Mouse (Mus musculus): ENCODE measurements at regions not wholly inside any gene's neighbourhood (a gene's known extent, or its start where the extent isn't known, plus 50 kb on each side); places are given as distances from the start of the nearest gene placed in this dataset.

DNA sequence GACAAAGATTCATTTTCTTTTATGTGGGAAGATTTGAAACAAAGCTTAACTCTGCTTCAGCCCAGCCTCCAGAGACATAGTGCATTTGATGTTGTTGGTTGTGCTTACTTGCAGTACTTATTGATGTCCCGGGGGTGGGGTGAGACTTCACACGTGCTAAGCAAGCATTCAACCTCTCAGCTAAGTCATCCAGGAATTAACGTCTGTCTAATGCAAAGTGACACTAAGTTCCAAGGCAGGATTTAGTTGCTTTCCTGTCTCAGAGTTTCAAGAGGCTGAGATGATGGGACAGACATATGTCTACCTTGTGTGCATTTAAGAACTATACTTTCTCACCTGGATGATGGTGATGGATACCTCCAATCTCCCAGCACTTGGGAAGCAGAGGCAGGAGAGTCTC is 189.0 kb upstream of the Erbb4 start:
- Histone ChIP-seq H3K4me3 (replicated peaks; ENCODE audit: low read depth, low read length) (no peak overlapping the region), H3K4me2 (ENCODE audit: low read length) (no peak overlapping the region), H3K9ac (replicated peaks; ENCODE audit: low read length) (no peak overlapping the region), H3K9me3 (ENCODE audit: control insufficient read depth, low read length) (no peaks in the 10 kb centered on the region), H3K27ac (replicated peaks; ENCODE audit: low read depth, low read length) (no peak overlapping the region), H3K27me3 (ENCODE audit: control insufficient read depth, insufficient read depth, low read length) (no peaks in the 10 kb centered on the region), H3K4me1 (ENCODE audit: control insufficient read depth, insufficient read depth, low read length) (no peaks in the 10 kb centered on the region), H3K36me3 (ENCODE audit: control insufficient read depth, insufficient read depth, low read length) (no peaks in the 10 kb centered on the region)
- ATAC-seq (ENCODE audit: low FRiP score, low TSS enrichment) (no peak), DNase-seq (no peak)
- 59% methylated on average over 3 of the region's 3 CpGs for WGBS

DNA sequence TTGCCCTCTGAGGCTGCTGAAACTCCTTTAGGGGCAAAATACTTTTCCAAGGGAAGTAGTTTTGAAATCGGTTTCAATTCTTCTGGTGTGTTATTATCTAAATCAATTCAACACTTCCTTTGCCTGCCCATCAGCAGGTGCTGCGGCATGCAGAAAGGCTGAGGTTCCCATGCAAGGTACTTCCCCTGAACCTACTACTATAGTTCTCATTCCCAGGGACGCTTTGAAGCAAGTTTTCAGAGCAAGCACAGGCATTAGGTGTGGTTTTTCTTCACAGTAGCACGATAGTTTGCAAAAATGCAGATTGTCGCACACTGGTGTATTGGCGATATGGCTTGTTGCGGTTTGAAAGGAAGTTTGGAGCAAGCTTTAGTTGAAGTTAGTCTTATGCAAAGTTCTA is 183.5 kb upstream of the Erbb4 start:
- no peak overlapping the region for H3K4me3 ChIP-seq (replicated peaks; ENCODE audit: low read depth, low read length)
- no peak overlapping the region for H3K4me2 ChIP-seq (ENCODE audit: low read length)
- DNase-seq (no peak), ATAC-seq (ENCODE audit: low FRiP score, low TSS enrichment) (no peak)
- no peaks in the 10 kb centered on the region for H3K27me3 ChIP-seq (ENCODE audit: control insufficient read depth, insufficient read depth, low read length)
- H3K4me1 ChIP-seq (ENCODE audit: control insufficient read depth, insufficient read depth, low read length), result no peaks in the 10 kb centered on the region
- H3K27ac ChIP-seq (replicated peaks; ENCODE audit: low read depth, low read length), result no peak overlapping the region
- H3K9me3 ChIP-seq (ENCODE audit: control insufficient read depth, low read length), result no peaks in the 10 kb centered on the region
- no peak overlapping the region for H3K9ac ChIP-seq (replicated peaks; ENCODE audit: low read length)
- 90% methylated on average over 7 of the region's 7 CpGs for WGBS
- H3K36me3 ChIP-seq (ENCODE audit: control insufficient read depth, insufficient read depth, low read length), result no peaks in the 10 kb centered on the region

DNA sequence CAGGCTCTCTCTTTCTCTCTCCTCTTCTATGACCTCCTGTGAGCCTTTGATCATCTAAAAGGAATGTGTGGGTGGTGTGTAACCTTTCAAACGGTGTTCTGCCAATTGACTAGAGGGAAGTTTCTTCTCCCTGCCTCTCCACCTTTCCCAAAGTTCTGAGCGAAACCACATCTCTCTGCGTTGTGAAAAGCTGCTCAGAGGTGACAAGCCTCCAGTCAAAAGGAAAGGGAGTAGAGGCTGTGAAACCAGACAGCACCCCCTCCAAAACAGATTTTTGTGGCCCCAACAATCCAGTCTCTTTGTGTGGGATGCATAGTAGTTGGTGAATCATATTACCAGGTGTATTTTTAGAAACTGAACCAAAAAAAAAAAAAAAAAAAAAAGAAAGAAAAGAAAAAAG is 178.5 kb upstream of the Erbb4 start:
- Histone ChIP-seq H3K27ac (replicated peaks; ENCODE audit: low read depth, low read length) (no peak overlapping the region), H3K4me1 (ENCODE audit: control insufficient read depth, insufficient read depth, low read length) (no peaks in the 10 kb centered on the region), H3K36me3 (ENCODE audit: control insufficient read depth, insufficient read depth, low read length) (no peaks in the 10 kb centered on the region), H3K4me3 (replicated peaks; ENCODE audit: low read depth, low read length) (no peak overlapping the region), H3K9ac (replicated peaks; ENCODE audit: low read length) (no peak overlapping the region), H3K4me2 (ENCODE audit: low read length) (no peak overlapping the region), H3K9me3 (ENCODE audit: control insufficient read depth, low read length) (no peaks in the 10 kb centered on the region), H3K27me3 (ENCODE audit: control insufficient read depth, insufficient read depth, low read length) (no peaks in the 10 kb centered on the region)
- 52% methylated on average over 3 of the region's 3 CpGs for WGBS
- ATAC-seq (ENCODE audit: low FRiP score, low TSS enrichment) (no peak), DNase-seq (no peak)

DNA sequence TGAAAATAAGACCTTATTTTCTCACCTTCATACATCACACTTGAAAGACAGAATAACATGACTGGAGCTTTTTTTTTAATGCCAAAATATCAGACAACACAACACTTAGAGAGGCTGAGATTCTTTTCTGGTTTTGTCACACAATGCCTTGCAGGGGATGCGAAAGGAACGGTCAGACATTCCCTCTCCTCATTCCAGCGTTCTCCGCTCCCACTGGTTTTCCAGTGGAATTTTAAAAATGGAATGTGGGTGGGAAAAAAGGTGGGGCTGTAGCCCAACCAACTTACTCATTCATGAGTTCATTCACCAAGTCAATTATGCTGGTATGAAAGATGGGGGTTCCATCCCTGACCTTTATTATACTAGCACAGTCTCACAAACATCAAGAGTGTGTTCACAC is 169.6 kb upstream of the Erbb4 start:
- no peaks in the 10 kb centered on the region for H3K4me1 ChIP-seq (ENCODE audit: control insufficient read depth, insufficient read depth, low read length)
- no peak overlapping the region for H3K4me3 ChIP-seq (replicated peaks; ENCODE audit: low read depth, low read length)
- no peak overlapping the region for H3K9ac ChIP-seq (replicated peaks; ENCODE audit: low read length)
- no peaks in the 10 kb centered on the region for H3K36me3 ChIP-seq (ENCODE audit: control insufficient read depth, insufficient read depth, low read length)
- WGBS, result 89% methylated on average over 4 of the region's 4 CpGs
- ATAC-seq (ENCODE audit: low FRiP score, low TSS enrichment) (no peak), DNase-seq (no peak)
- no peaks in the 10 kb centered on the region for H3K9me3 ChIP-seq (ENCODE audit: control insufficient read depth, low read length)
- no peak overlapping the region for H3K4me2 ChIP-seq (ENCODE audit: low read length)
- no peaks in the 10 kb centered on the region for H3K27me3 ChIP-seq (ENCODE audit: control insufficient read depth, insufficient read depth, low read length)
- no peak overlapping the region for H3K27ac ChIP-seq (replicated peaks; ENCODE audit: low read depth, low read length)

DNA sequence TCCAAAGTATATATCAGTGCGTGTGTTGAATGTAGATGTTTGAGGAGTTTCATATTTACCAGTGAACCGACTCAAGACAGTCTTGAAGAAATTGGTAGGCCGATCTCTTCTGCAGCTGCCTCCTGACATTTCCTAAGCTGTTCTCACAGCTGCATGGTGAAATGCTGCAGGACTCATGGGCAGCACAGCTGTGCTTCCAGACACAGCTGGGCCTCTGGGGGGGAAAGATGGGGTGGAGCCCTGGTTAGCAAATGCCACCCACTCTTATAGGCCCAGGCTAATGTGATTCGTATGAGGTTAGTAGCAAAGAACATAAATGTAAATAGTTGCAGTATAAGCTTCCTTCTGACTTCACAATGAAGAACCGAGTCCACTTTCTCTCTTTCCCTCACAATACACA is 139.8 kb upstream of the Erbb4 start:
- DNase-seq, result no peak
- Histone ChIP-seq H3K36me3 (ENCODE audit: control insufficient read depth, insufficient read depth, low read length) (no peaks in the 10 kb centered on the region), H3K9ac (replicated peaks; ENCODE audit: low read length) (no peak overlapping the region), H3K4me2 (ENCODE audit: low read length) (no peak overlapping the region), H3K9me3 (ENCODE audit: control insufficient read depth, low read length) (no peaks in the 10 kb centered on the region), H3K27ac (replicated peaks; ENCODE audit: low read depth, low read length) (no peak overlapping the region), H3K4me1 (ENCODE audit: control insufficient read depth, insufficient read depth, low read length) (no peaks in the 10 kb centered on the region), H3K4me3 (replicated peaks; ENCODE audit: low read depth, low read length) (no peak overlapping the region), H3K27me3 (ENCODE audit: control insufficient read depth, insufficient read depth, low read length) (no peaks in the 10 kb centered on the region)
- WGBS, result 78% methylated on average over 5 of the region's 5 CpGs
- no peak for ATAC-seq (ENCODE audit: low FRiP score, low TSS enrichment)

DNA sequence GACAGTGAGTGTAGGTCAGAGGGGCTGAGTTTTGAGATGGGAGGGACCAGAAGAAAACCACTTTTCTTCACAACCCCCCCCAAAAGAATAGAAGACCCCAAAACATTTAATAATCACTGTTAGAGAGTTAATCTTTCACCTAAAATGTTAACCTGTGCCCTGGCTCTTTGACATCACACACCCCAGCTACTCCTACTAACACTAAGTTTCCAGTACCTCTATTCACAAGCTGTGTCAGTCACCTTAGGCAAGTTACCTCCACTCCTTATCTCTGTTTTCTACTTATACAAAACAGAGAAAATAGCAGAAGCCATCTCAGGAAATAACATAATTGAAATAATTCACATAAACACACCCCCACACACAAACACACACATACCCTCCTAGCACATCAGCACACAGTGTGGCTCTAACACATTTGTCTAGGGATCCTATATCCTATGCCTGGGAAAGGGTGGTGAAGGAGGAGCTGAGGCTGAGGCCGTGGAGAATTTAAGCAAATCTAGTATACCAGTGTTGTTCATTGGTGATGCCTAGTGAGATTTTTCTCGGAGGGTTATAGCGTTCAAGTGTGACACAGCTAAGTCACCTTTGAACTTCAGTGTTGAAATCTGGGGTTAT is 134.5 kb upstream of the Erbb4 start:
- Histone ChIP-seq H3K4me3 (replicated peaks; ENCODE audit: low read depth, low read length) (peak overlapping the region; percentile 40), H3K9ac (replicated peaks; ENCODE audit: low read length) (peak overlapping the region; percentile 60), H3K27ac (replicated peaks; ENCODE audit: low read depth, low read length) (no peak overlapping the region), H3K4me1 (ENCODE audit: control insufficient read depth, insufficient read depth, low read length) (0 out of 2 replicates have a peak, but pooled peaks cover 4% of the 10 kb centered on the region), H3K4me2 (ENCODE audit: low read length) (peak overlapping the region; percentile 68), H3K27me3 (ENCODE audit: control insufficient read depth, insufficient read depth, low read length) (no peaks in the 10 kb centered on the region), H3K36me3 (ENCODE audit: control insufficient read depth, insufficient read depth, low read length) (no peaks in the 10 kb centered on the region), H3K9me3 (ENCODE audit: control insufficient read depth, low read length) (no peaks in the 10 kb centered on the region)
- ATAC-seq (ENCODE audit: low FRiP score, low TSS enrichment) (peak; percentile 17; the same call in 1 of the 2 replicates), DNase-seq (no peak)
- WGBS, result 64% methylated on average over 3 of the region's 3 CpGs

DNA sequence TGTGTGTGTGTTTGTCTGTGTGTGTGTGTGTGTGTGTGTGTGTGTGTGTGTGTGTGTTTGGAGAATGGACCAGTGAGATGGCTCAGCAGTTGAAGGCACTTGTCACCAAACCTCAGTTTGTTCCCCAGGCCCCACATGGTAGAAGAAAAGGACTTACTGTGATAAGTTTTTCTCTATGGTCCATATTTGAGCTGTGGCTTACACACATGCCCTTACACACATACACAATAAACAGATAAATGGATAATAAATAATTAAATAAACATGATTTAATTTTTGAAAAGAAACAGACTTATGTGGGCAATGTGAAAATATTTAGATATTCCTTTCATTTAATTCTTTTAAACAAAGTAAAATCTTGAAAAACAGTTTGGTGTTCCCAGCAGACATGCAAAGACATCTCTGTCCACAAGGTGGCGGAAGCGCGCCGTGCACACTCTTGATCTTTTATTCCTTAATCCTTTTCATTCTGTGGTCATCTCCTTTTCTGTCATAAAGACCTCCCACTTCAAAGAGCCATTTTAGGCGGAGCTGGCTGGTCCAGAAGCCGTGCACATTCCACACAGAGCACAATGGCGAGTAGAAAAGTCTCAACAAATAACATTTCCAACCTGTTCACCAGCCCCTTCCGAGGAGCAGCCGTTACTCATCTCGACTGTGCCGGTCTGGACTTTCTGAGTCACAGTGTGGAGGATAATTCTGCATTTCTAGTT is 133.8 kb upstream of the Erbb4 start:
- WGBS, result 6% methylated on average over 11 of the region's 11 CpGs
- Histone ChIP-seq H3K9ac (replicated peaks; ENCODE audit: low read length) (peak overlapping the region; percentile 60), H3K36me3 (ENCODE audit: control insufficient read depth, insufficient read depth, low read length) (no peaks in the 10 kb centered on the region), H3K4me1 (ENCODE audit: control insufficient read depth, insufficient read depth, low read length) (0 out of 2 replicates have a peak, but pooled peaks cover 4% of the 10 kb centered on the region), H3K9me3 (ENCODE audit: control insufficient read depth, low read length) (no peaks in the 10 kb centered on the region), H3K27me3 (ENCODE audit: control insufficient read depth, insufficient read depth, low read length) (no peaks in the 10 kb centered on the region), H3K4me2 (ENCODE audit: low read length) (peak overlapping the region; percentile 68), H3K4me3 (replicated peaks; ENCODE audit: low read depth, low read length) (peak overlapping the region; percentile 40), H3K27ac (replicated peaks; ENCODE audit: low read depth, low read length) (0 out of 2 replicates have a peak overlapping the region, but pooled peaks have one; percentile 57)
- ATAC-seq (ENCODE audit: low FRiP score, low TSS enrichment), result peak; percentile 82
- DNase-seq, result peak; percentile 88

DNA sequence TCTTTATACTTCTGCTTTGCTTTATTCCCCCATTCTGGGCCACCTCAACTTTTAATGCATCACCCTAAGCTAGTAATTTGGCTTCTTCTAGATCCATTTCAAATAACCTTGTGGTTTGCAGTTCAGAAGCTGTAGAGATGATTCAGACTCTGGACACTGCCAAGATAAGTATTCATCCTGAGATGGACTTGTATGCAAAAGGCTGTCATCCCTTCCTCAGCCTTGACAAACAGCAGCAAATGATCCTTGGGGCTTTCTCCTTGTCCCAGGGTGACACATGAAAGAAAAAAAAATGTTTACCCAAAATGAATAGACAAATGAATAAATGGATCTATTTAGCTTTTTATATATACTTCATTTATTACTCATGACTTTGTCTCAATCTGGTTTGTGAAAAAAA is 120.0 kb upstream of the Erbb4 start:
- Histone ChIP-seq H3K9ac (replicated peaks; ENCODE audit: low read length) (no peak overlapping the region), H3K36me3 (ENCODE audit: control insufficient read depth, insufficient read depth, low read length) (no peaks in the 10 kb centered on the region), H3K4me2 (ENCODE audit: low read length) (no peak overlapping the region), H3K9me3 (ENCODE audit: control insufficient read depth, low read length) (no peaks in the 10 kb centered on the region), H3K4me3 (replicated peaks; ENCODE audit: low read depth, low read length) (no peak overlapping the region), H3K4me1 (ENCODE audit: control insufficient read depth, insufficient read depth, low read length) (no peaks in the 10 kb centered on the region), H3K27me3 (ENCODE audit: control insufficient read depth, insufficient read depth, low read length) (no peaks in the 10 kb centered on the region), H3K27ac (replicated peaks; ENCODE audit: low read depth, low read length) (no peak overlapping the region)
- no peak for DNase-seq
- no peak for ATAC-seq (ENCODE audit: low FRiP score, low TSS enrichment)

DNA sequence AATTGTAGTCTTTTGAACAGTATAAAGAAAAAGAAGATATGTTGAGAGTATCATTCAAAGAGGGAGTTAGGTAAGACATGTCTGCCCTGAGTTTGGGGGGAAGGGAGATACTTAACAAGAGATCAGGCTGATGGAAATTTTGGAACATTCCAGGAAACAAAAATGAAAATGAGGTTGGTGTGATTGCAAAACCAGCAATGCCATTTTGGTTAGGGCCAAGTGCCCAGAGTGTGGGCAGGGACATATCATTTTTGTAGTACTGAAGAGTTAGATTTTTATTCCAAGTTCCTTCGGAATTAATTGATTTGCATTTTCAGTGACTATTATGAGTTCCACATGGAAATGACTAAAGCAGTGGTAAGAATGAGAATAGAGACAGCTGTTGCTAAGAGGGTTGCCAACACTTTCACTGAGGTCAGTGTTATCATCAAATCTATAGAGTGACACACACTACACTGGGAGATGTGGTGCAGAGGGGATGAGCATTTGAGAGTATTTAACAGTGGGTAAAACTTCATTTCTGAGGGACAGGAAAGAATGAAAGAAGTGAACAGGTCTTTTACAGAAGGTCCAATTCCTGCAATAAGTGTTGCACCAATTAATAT is 105.1 kb upstream of the Erbb4 start:
- Histone ChIP-seq H3K4me3 (replicated peaks; ENCODE audit: low read depth, low read length) (no peak overlapping the region), H3K4me1 (ENCODE audit: control insufficient read depth, insufficient read depth, low read length) (no peaks in the 10 kb centered on the region), H3K27me3 (ENCODE audit: control insufficient read depth, insufficient read depth, low read length) (no peaks in the 10 kb centered on the region), H3K36me3 (ENCODE audit: control insufficient read depth, insufficient read depth, low read length) (no peaks in the 10 kb centered on the region), H3K27ac (replicated peaks; ENCODE audit: low read depth, low read length) (no peak overlapping the region), H3K9ac (replicated peaks; ENCODE audit: low read length) (no peak overlapping the region), H3K9me3 (ENCODE audit: control insufficient read depth, low read length) (no peaks in the 10 kb centered on the region), H3K4me2 (ENCODE audit: low read length) (no peak overlapping the region)
- ATAC-seq (ENCODE audit: low FRiP score, low TSS enrichment), result no peak
- no peak for DNase-seq
- 96% methylated on average over 1 of the region's 1 CpGs for WGBS

All from midbrain, embryonic 14.5 days (tissue).